18 mouse cellular contexts compared by ENCODE assay signal in the genomic region with DNA sequence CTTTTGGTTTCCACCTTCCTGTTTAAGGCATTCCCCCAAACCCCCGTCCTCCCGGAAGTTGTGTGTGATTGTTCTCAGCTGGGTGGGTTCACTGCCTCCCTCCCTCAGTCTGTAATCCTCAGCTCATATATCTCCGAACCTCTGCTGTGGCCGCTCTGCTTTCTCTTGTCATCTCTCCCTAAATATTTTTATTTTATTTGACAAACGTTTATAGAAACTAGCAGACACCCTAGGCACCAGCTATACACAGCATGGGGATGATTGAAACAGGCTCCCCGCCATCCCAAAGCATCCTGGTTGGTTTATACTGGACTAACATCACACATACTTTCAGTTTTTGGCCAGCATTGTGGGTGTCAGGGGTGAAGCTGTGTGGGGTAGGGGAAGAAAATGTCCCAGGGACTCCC.
A peak's percentile ranks its signal among the peaks of the same experiment; 100 is the strongest.
DNase-seq lines count a peak whose midpoint lies in the region; ATAC-seq lines count a peak whose summit lies in the region.
"Had no signal": no experiment of that assay in that cellular context is flagged by ENCODE, and none has a peak within 500 bp of the region (broad histone marks: within the 10 kb centered on the region; RNA-seq: fewer than 3 reads in every experiment).

No protein-coding gene starts in this region.

- H3K36me3 ChIP-seq in kidney, embryonic 16.5 days (ENCODE audit: insufficient read depth, low read length) = no peaks in the 10 kb centered on the region
- H3K36me3 ChIP-seq in stomach, embryonic 15.5 days = no peaks in the 10 kb centered on the region
- H3K36me3 ChIP-seq: forebrain, embryonic 15.5 days; hindbrain, embryonic 13.5 days; liver, embryonic 15.5 days; neural tube, embryonic 13.5 days had no signal

- ATAC-seq in kidney, embryonic 16.5 days (ENCODE audit: low FRiP score, low TSS enrichment) = peak; percentile 59; the same call in 1 of the 2 replicates
- ATAC-seq in stomach, embryonic 15.5 days (ENCODE audit: insufficient read depth, low FRiP score, low read depth) = peak; percentile 77

- peak overlapping the region; percentile 67 for H3K27ac ChIP-seq in kidney, embryonic 16.5 days (ENCODE audit: low read length)
- H3K27ac ChIP-seq in stomach, embryonic 15.5 days = peak overlapping the region; percentile 57
- H3K27ac ChIP-seq: gastrocnemius, adult 2 months; hindbrain, embryonic 13.5 days; liver, embryonic 15.5 days; neural tube, embryonic 13.5 days had no signal

- WGBS in kidney, embryonic 16.5 days = 28% methylated on average over 6 of the region's 6 CpGs
- WGBS in stomach, embryonic 15.5 days = 30% methylated on average over 6 of the region's 6 CpGs

- no peaks in the 10 kb centered on the region for H3K27me3 ChIP-seq in kidney, embryonic 16.5 days (ENCODE audit: insufficient read depth, low read length)
- H3K27me3 ChIP-seq in stomach, embryonic 15.5 days (replicated peaks) = no peaks in the 10 kb centered on the region
- H3K27me3 ChIP-seq: forebrain, embryonic 15.5 days; liver, embryonic 15.5 days; neural tube, embryonic 13.5 days had no signal

- no peaks in the 10 kb centered on the region for H3K9me3 ChIP-seq in kidney, embryonic 16.5 days (ENCODE audit: low read length)
- no peaks in the 10 kb centered on the region for H3K9me3 ChIP-seq in stomach, embryonic 15.5 days
- H3K9me3 ChIP-seq: forebrain, embryonic 15.5 days; hindbrain, embryonic 13.5 days; liver, embryonic 15.5 days; neural tube, embryonic 13.5 days had no signal

- no peak overlapping the region for H3K4me2 ChIP-seq in kidney, embryonic 16.5 days (replicated peaks; ENCODE audit: low read depth, low read length)
- H3K4me2 ChIP-seq in stomach, embryonic 15.5 days = no peak overlapping the region
- H3K4me2 ChIP-seq: forebrain, embryonic 15.5 days; hindbrain, embryonic 13.5 days; liver, embryonic 15.5 days; neural tube, embryonic 13.5 days had no signal

- no peak overlapping the region for H3K4me3 ChIP-seq in kidney, embryonic 16.5 days (ENCODE audit: low read length)
- no peak overlapping the region for H3K4me3 ChIP-seq in stomach, embryonic 15.5 days (replicated peaks)
- H3K4me3 ChIP-seq: forebrain, embryonic 15.5 days; gastrocnemius, adult 2 months; hindbrain, embryonic 13.5 days; liver, embryonic 15.5 days; neural tube, embryonic 13.5 days had no signal

- peaks cover 39% of the 10 kb centered on the region for H3K4me1 ChIP-seq in kidney, embryonic 16.5 days (ENCODE audit: insufficient read depth, low read length)
- H3K4me1 ChIP-seq in stomach, embryonic 15.5 days = peaks cover 15% of the 10 kb centered on the region; the same call in 1 of the 2 replicates
- H3K4me1 ChIP-seq: liver, embryonic 15.5 days had no signal

- DNase-seq in kidney, adult 11 months = no peak
- DNase-seq in lung, postnatal 10 days = peak; percentile 73
- DNase-seq in lung, postnatal 36 days = no peak
- DNase-seq in thymus, postnatal 4 days = peak; percentile 52
- no peak for DNase-seq in adrenal gland, adult (ENCODE audit: inconsistent age in 2 of 2, low spot score in 1 of 2)
- DNase-seq in urinary bladder, postnatal 25 days (ENCODE audit: low spot score) = no peak
- DNase-seq: adrenal gland, postnatal 10 days; cerebellum, adult 9-11 months; gastrocnemius, adult 2 months; heart, adult 11 months; kidney, adult 9 months; layer of hippocampus, postnatal 36 days had no signal

- no peak overlapping the region for H3K9ac ChIP-seq in kidney, embryonic 16.5 days (replicated peaks; ENCODE audit: low read length)
- no peak overlapping the region for H3K9ac ChIP-seq in stomach, embryonic 15.5 days
- H3K9ac ChIP-seq: forebrain, embryonic 15.5 days; hindbrain, embryonic 13.5 days; liver, embryonic 15.5 days; neural tube, embryonic 13.5 days had no signal

Comparison
In these comparisons a context has a peak if more than half of its experiments do, and no peak if none do; other contexts are left out.
1. DNase-seq: peak in lung, postnatal 10 days (single experiment) and thymus, postnatal 4 days (single experiment); none in kidney, adult 11 months (single experiment), lung, postnatal 36 days (single experiment), adrenal gland, adult (0 of 2) and urinary bladder, postnatal 25 days (single experiment).